Mouse (Mus musculus) CD8-positive naive resting alpha-beta T cell, adult 2 months (primary cell): ENCODE results near the gene Blvra.
"Not testable (repeated sequence)": the region's sequence is repeated elsewhere in the genome, so short reads cannot be mapped to it uniquely, and the experiment has no call there.

Experiments
- DNase-seq, 2 experiments: peaks; one replicate each; pipeline ENCODE4 v3.0.0; 2022; ENCODE audit warnings: low read depth in 2 of 2, low spot score in 2 of 2

The Blvra gene

GRCm38 (mm10) chr2:127070435-127070841 is at the start of gene Blvra:
TSS of gene Blvra (plus strand) at chr2:127070665.
- peak; percentile 76 to 78 for DNase-seq

GRCm38 (mm10) chr2:127035006-127035605 is 35.4 kb upstream of the Blvra start:
- DNase-seq, result no peak

GRCm38 (mm10) chr2:127037299-127037698 is 33.2 kb upstream of the Blvra start:
- no peak for DNase-seq

- DNase-seq, result no peak
Measured at GRCm38 (mm10) chr2:127061471-127061870, 9.0 kb upstream of the Blvra start.

- DNase-seq, result no peak
Measured at GRCm38 (mm10) chr2:127068806-127069205, 1.7 kb upstream of the Blvra start.

- DNase-seq, result no peak
Measured at GRCm38 (mm10) chr2:127069781-127070434, 557 bp upstream of the Blvra start.

GRCm38 (mm10) chr2:127070879-127071278 is 414 bp downstream of the Blvra start:
- no peak for DNase-seq

- no peak for DNase-seq
Measured at GRCm38 (mm10) chr2:127074116-127074515, 3.7 kb downstream of the Blvra start.

GRCm38 (mm10) chr2:127077611-127078010 is 7.1 kb downstream of the Blvra start:
- DNase-seq, result no peak

GRCm38 (mm10) chr2:127079066-127079465 is 8.6 kb downstream of the Blvra start:
- DNase-seq, result not testable (repeated sequence)

- DNase-seq, result no peak
Measured at GRCm38 (mm10) chr2:127079881-127080590, 9.6 kb downstream of the Blvra start.

- no peak for DNase-seq
Measured at GRCm38 (mm10) chr2:127080591-127081218, 10.2 kb downstream of the Blvra start.

GRCm38 (mm10) chr2:127086235-127086634 is 15.8 kb downstream of the Blvra start:
- peak in 1 of 2 experiments; percentile 6 for DNase-seq

- not testable (repeated sequence) for DNase-seq
Measured at GRCm38 (mm10) chr2:127090151-127090550, 19.7 kb downstream of the Blvra start.

GRCm38 (mm10) chr2:127092000-127092399 is 21.5 kb downstream of the Blvra start:
- no peak for DNase-seq

- DNase-seq, result no peak
Measured at GRCm38 (mm10) chr2:127108986-127109385, 38.5 kb downstream of the Blvra start.

- DNase-seq, result no peak
Measured at GRCm38 (mm10) chr2:127121591-127122235, 51.2 kb downstream of the Blvra start.

- no peak for DNase-seq
Measured at GRCm38 (mm10) chr2:127128926-127129325, 58.5 kb downstream of the Blvra start.

GRCm38 (mm10) chr2:127131353-127131752 is 60.9 kb downstream of the Blvra start:
- no peak for DNase-seq

- DNase-seq, result peak; percentile 95 to 98
Measured at GRCm38 (mm10) chr2:127133621-127134461, 63.4 kb downstream of the Blvra start, which contains the start of gene Ncaph. TSS of gene Ncaph (minus strand) at chr2:127133954.
